15 mouse cellular contexts compared by ENCODE assay signal in genomic region chr17:63146514-63146913, GRCm38 (mm10).
DNase-seq lines count a peak whose midpoint lies in the region; ATAC-seq and TF ChIP-seq lines count a peak whose summit lies in the region.
"Had no signal": no experiment of that assay in that cellular context is flagged by ENCODE, and none has a peak within 500 bp of the region (broad histone marks: within the 10 kb centered on the region; RNA-seq: fewer than 3 reads in every experiment).

No protein-coding gene starts in this region.

- H3K4me2 ChIP-seq in hindbrain, postnatal 0 days (ENCODE audit: low read depth, low read length), result no peak overlapping the region
- H3K4me2 ChIP-seq in forebrain, embryonic 13.5 days, result no peak overlapping the region
- peak overlapping the region; percentile 38; the same call in 1 of the 2 replicates for H3K4me2 ChIP-seq in midbrain, embryonic 13.5 days (replicated peaks)
- H3K4me2 ChIP-seq in intestine, embryonic 15.5 days (replicated peaks), result no peak overlapping the region
- H3K4me2 ChIP-seq: kidney, embryonic 15.5 days; liver, embryonic 13.5 days had no signal

- no peaks in the 10 kb centered on the region for H3K36me3 ChIP-seq in hindbrain, embryonic 10.5 days
- H3K36me3 ChIP-seq in hindbrain, postnatal 0 days (ENCODE audit: insufficient read depth, low read length), result no peaks in the 10 kb centered on the region
- no peaks in the 10 kb centered on the region for H3K36me3 ChIP-seq in forebrain, embryonic 13.5 days (ENCODE audit: poor library complexity, severe bottlenecking)
- no peaks in the 10 kb centered on the region for H3K36me3 ChIP-seq in midbrain, embryonic 13.5 days
- H3K36me3 ChIP-seq in intestine, embryonic 15.5 days, result no peaks in the 10 kb centered on the region
- H3K36me3 ChIP-seq: kidney, embryonic 15.5 days; liver, embryonic 13.5 days had no signal

- ATAC-seq in hindbrain, postnatal 0 days, result no peak
- ATAC-seq in forebrain, embryonic 13.5 days, result peak; percentile 28; the same call in 1 of the 2 replicates
- no peak for ATAC-seq in midbrain, embryonic 13.5 days
- no peak for ATAC-seq in intestine, embryonic 15.5 days

- H3K9me3 ChIP-seq in hindbrain, embryonic 10.5 days, result no peaks in the 10 kb centered on the region
- H3K9me3 ChIP-seq in hindbrain, postnatal 0 days (ENCODE audit: low read length), result no peaks in the 10 kb centered on the region
- H3K9me3 ChIP-seq in forebrain, embryonic 13.5 days (replicated peaks), result no peaks in the 10 kb centered on the region
- H3K9me3 ChIP-seq in midbrain, embryonic 13.5 days, result no peaks in the 10 kb centered on the region
- H3K9me3 ChIP-seq in intestine, embryonic 15.5 days, result no peaks in the 10 kb centered on the region
- H3K9me3 ChIP-seq: kidney, embryonic 15.5 days; liver, embryonic 13.5 days had no signal

- no peak for TF ChIP-seq CTCF in hindbrain, postnatal 0 days (IDR thresholded peaks at IDR 0.05; ENCODE audit: low read depth)

- H3K9ac ChIP-seq in hindbrain, postnatal 0 days (replicated peaks; ENCODE audit: low read length), result no peak overlapping the region
- no peak overlapping the region for H3K9ac ChIP-seq in forebrain, embryonic 13.5 days
- H3K9ac ChIP-seq in midbrain, embryonic 13.5 days (replicated peaks), result no peak overlapping the region
- no peak overlapping the region for H3K9ac ChIP-seq in intestine, embryonic 15.5 days
- H3K9ac ChIP-seq: kidney, embryonic 15.5 days; liver, embryonic 13.5 days had no signal

- peak overlapping the region; percentile 85 for H3K27ac ChIP-seq in hindbrain, embryonic 10.5 days
- no peak overlapping the region for H3K27ac ChIP-seq in hindbrain, postnatal 0 days
- H3K27ac ChIP-seq in forebrain, embryonic 13.5 days, result peak overlapping the region; percentile 93
- peak overlapping the region; percentile 95 for H3K27ac ChIP-seq in midbrain, embryonic 13.5 days
- H3K27ac ChIP-seq in intestine, embryonic 15.5 days, result no peak overlapping the region
- H3K27ac ChIP-seq: heart, adult 2 months; liver, embryonic 13.5 days had no signal

- WGBS in hindbrain, embryonic 10.5 days, result 47% methylated on average over 2 of the region's 2 CpGs
- WGBS in hindbrain, postnatal 0 days, result 36% methylated on average over 2 of the region's 2 CpGs
- 19% methylated on average over 2 of the region's 2 CpGs for WGBS in forebrain, embryonic 13.5 days
- WGBS in midbrain, embryonic 13.5 days, result 11% methylated on average over 2 of the region's 2 CpGs
- WGBS in intestine, embryonic 15.5 days, result 44% methylated on average over 2 of the region's 2 CpGs

- no peak for DNase-seq in hindbrain, embryonic 10.5 days (ENCODE audit: low spot score)
- no peak for DNase-seq in hindbrain, postnatal 0 days (ENCODE audit: low spot score)
- DNase-seq in 416B (ENCODE audit: low read depth), result peak; percentile 3
- no peak for DNase-seq in testis, postnatal 14 days (ENCODE audit: low spot score)
- no peak for DNase-seq in layer of hippocampus, postnatal 25 days (ENCODE audit: extremely low spot score in 1 of 2, low spot score in 1 of 2)
- DNase-seq: cerebellum, postnatal 25 days; heart, adult 2 months; heart, postnatal 4 days; left cerebral cortex, postnatal 4 days; liver, embryonic 13.5 days; right cerebral cortex, postnatal 14 days had no signal

- peaks cover 15% of the 10 kb centered on the region for H3K27me3 ChIP-seq in hindbrain, embryonic 10.5 days (ENCODE audit: insufficient read depth, poor library complexity, severe bottlenecking)
- no peaks in the 10 kb centered on the region for H3K27me3 ChIP-seq in hindbrain, postnatal 0 days (ENCODE audit: insufficient read depth, low read length)
- no peaks in the 10 kb centered on the region; the same call in 1 of the 2 replicates for H3K27me3 ChIP-seq in forebrain, embryonic 13.5 days
- no peaks in the 10 kb centered on the region for H3K27me3 ChIP-seq in midbrain, embryonic 13.5 days
- H3K27me3 ChIP-seq in intestine, embryonic 15.5 days (replicated peaks), result no peaks in the 10 kb centered on the region
- H3K27me3 ChIP-seq: kidney, embryonic 15.5 days; liver, embryonic 13.5 days had no signal

- peaks cover 48% of the 10 kb centered on the region for H3K4me1 ChIP-seq in hindbrain, embryonic 10.5 days (replicated peaks)
- H3K4me1 ChIP-seq in hindbrain, postnatal 0 days (ENCODE audit: insufficient read depth, low read length), result peaks cover 19% of the 10 kb centered on the region
- H3K4me1 ChIP-seq in forebrain, embryonic 13.5 days, result peaks cover 39% of the 10 kb centered on the region
- H3K4me1 ChIP-seq in midbrain, embryonic 13.5 days (replicated peaks), result peaks cover 52% of the 10 kb centered on the region
- no peaks in the 10 kb centered on the region; the same call in 1 of the 2 replicates for H3K4me1 ChIP-seq in intestine, embryonic 15.5 days (replicated peaks)

- H3K4me3 ChIP-seq in hindbrain, embryonic 10.5 days, result no peak overlapping the region
- no peak overlapping the region for H3K4me3 ChIP-seq in hindbrain, postnatal 0 days (ENCODE audit: low read length)
- H3K4me3 ChIP-seq in forebrain, embryonic 13.5 days, result no peak overlapping the region
- no peak overlapping the region for H3K4me3 ChIP-seq in midbrain, embryonic 13.5 days (replicated peaks)
- H3K4me3 ChIP-seq in intestine, embryonic 15.5 days (replicated peaks), result no peak overlapping the region
- H3K4me3 ChIP-seq: heart, adult 2 months; kidney, embryonic 15.5 days; liver, embryonic 13.5 days had no signal

Comparison
In these comparisons a context has a peak if more than half of its experiments do, and no peak if none do; other contexts are left out.
1. H3K27ac ChIP-seq: peak in hindbrain, embryonic 10.5 days (single experiment), forebrain, embryonic 13.5 days (single experiment) and midbrain, embryonic 13.5 days (single experiment); none in hindbrain, postnatal 0 days (single experiment) and intestine, embryonic 15.5 days (single experiment).